Mouse (Mus musculus): Measurements from ENCODE around the gene Gm17268. TPM values are rescaled to one million over a fixed set of nuclear protein-coding genes. Genes with fewer than 3 reads are reported as not detected.

Gm17268 gene
- polyA plus RNA-seq, 1 experiment from 2014 or later, result not detected

DNA sequence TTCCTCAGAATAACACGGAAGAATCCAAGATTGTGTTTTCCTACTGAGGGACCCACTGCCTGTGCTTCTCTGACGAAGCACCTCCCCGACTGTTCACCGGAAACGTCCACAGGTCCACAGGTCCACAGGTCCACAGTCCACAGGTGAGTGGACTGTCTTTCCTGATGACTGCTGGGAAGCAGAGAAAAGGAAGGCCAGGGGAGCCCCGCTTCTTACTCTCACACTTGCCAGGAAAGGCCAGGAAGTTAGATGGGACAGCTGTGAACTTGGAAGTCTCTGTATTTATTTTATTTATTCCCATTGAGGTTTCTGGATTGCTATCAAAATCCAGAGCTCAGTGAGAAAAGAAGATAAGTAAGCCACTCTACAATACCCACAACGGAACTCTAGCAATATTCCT lies 15.5 kb upstream of the Gm17268 start:
- Histone ChIP-seq H3K27ac (replicated peaks) (no peak overlapping the region), H3K27me3 (no peaks in the 10 kb centered on the region), H3K4me3 (no peak overlapping the region), H3K9ac (replicated peaks) (no peak overlapping the region), H3K9me3 (no peaks in the 10 kb centered on the region), H3K36me3 (no peaks in the 10 kb centered on the region), H3K4me1 (no peaks in the 10 kb centered on the region), H3K4me2 (replicated peaks) (no peak overlapping the region)
- no peak for ATAC-seq (replicated peaks)
- WGBS, result 92% methylated on average over 7 of the region's 7 CpGs

DNA sequence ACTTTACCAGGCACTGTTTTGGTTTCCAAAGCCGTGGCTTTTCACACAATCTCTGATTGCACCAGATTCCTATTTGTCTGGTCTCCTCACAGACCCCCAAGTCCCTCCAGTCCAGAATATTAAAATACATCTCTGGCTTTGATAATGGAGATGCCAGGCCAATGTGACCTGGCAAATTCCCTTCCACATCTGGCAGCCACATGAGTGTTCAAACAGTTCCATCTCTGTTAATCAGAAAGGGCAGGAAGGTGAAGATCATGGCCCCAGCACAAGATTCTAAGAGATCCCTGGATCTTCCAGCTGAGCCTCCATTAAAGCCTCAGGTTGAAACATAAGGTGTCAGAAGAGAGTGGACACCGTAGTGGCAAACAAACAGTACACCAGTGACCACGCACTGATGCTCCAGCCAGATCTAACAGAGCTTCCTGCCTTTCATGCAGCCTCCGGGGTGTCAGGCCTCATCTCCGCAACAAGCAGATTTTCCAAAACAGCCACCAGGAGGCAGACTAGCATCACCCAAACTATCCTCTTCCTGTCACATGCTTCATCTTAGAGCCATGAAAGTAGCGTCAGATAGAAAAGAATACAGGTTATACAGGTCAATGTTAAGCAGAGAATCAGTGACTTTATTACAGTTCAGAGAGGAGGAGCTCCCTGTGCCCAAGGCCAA lies 9.5 kb upstream of the Gm17268 start:
- Histone ChIP-seq H3K27me3 (no peaks in the 10 kb centered on the region), H3K27ac (replicated peaks) (no peak overlapping the region), H3K4me1 (no peaks in the 10 kb centered on the region), H3K4me2 (replicated peaks) (no peak overlapping the region), H3K36me3 (no peaks in the 10 kb centered on the region), H3K4me3 (no peak overlapping the region), H3K9ac (replicated peaks) (no peak overlapping the region), H3K9me3 (no peaks in the 10 kb centered on the region)
- no peak for ATAC-seq (replicated peaks)
- WGBS, result 52% methylated on average over 6 of the region's 6 CpGs

- ATAC-seq (replicated peaks), result no peak
- Histone ChIP-seq H3K9ac (replicated peaks) (no peak within 1 kb of the TSS), H3K27me3 (no peaks in the 10 kb centered on the region), H3K9me3 (no peaks in the 10 kb centered on the region), H3K27ac (replicated peaks) (no peak within 1 kb of the TSS), H3K36me3 (no peaks in the 10 kb centered on the region), H3K4me3 (no peak within 1 kb of the TSS), H3K4me2 (replicated peaks) (no peak within 1 kb of the TSS), H3K4me1 (no peaks in the 10 kb centered on the region)
- 57% methylated on average over 3 of the region's 3 CpGs for WGBS
Observed at GRCm38 (mm10) chr11:82045471-82045870, 7.1 kb upstream of the Gm17268 start, which contains the start of gene Ccl7. Gene Ccl7, plus strand, starts transcription at chr11:82045712.

GRCm38 (mm10) chr11:82041671-82042080 lies 3.3 kb upstream of the Gm17268 start:
- H3K36me3 ChIP-seq, result no peaks in the 10 kb centered on the region
- no peaks in the 10 kb centered on the region for H3K27me3 ChIP-seq
- no peak for ATAC-seq (replicated peaks)
- 82% methylated on average over 4 of the region's 4 CpGs for WGBS
- no peaks in the 10 kb centered on the region for H3K9me3 ChIP-seq
- no peaks in the 10 kb centered on the region for H3K4me1 ChIP-seq
- no peak overlapping the region for H3K4me2 ChIP-seq (replicated peaks)
- H3K9ac ChIP-seq (replicated peaks), result no peak overlapping the region
- H3K4me3 ChIP-seq, result no peak overlapping the region
- H3K27ac ChIP-seq (replicated peaks), result no peak overlapping the region

DNA sequence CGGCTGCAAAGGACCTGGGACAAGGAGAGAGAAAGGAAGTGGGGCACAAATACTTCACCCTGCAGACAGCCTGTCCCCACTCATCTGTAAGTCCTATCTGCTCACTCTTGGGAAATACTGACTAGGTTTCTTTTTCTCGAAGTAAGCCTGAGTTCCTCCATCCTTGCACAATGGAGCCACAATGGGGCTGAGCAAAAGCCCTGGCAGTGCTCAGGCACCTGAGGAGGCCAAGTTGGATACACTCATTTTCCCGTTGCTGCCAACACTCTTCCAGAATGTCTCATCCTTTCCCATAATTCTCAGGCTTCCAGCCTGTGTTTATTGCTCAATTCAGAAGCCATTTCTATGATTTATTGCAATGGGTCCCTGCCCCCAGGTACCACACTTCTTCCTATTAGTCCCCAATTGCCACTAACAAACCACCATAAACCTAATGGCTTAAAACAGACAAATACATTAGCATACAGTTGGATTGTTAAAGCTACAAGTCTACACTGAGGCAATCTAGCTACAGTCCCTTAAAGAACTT lies 834 bp upstream of the Gm17268 start:
- H3K4me3 ChIP-seq, result no peak overlapping the region
- 73% methylated on average over 3 of the region's 3 CpGs for WGBS
- no peak for ATAC-seq (replicated peaks)
- no peak overlapping the region for H3K9ac ChIP-seq (replicated peaks)
- peaks cover 10% of the 10 kb centered on the region for H3K4me1 ChIP-seq
- no peak overlapping the region for H3K4me2 ChIP-seq (replicated peaks)
- H3K27me3 ChIP-seq, result no peaks in the 10 kb centered on the region
- H3K27ac ChIP-seq (replicated peaks), result no peak overlapping the region
- no peaks in the 10 kb centered on the region for H3K36me3 ChIP-seq
- H3K9me3 ChIP-seq, result no peaks in the 10 kb centered on the region

GRCm38 (mm10) chr11:82035857-82036256 lies 2.5 kb downstream of the Gm17268 start:
- no peak overlapping the region for H3K4me3 ChIP-seq
- 79% methylated on average over 2 of the region's 2 CpGs for WGBS
- no peak for ATAC-seq (replicated peaks)
- no peak overlapping the region for H3K27ac ChIP-seq (replicated peaks)
- H3K4me2 ChIP-seq (replicated peaks), result no peak overlapping the region
- no peaks in the 10 kb centered on the region for H3K9me3 ChIP-seq
- H3K27me3 ChIP-seq, result no peaks in the 10 kb centered on the region
- H3K4me1 ChIP-seq, result peaks cover 10% of the 10 kb centered on the region
- no peak overlapping the region for H3K9ac ChIP-seq (replicated peaks)
- no peaks in the 10 kb centered on the region for H3K36me3 ChIP-seq

DNA sequence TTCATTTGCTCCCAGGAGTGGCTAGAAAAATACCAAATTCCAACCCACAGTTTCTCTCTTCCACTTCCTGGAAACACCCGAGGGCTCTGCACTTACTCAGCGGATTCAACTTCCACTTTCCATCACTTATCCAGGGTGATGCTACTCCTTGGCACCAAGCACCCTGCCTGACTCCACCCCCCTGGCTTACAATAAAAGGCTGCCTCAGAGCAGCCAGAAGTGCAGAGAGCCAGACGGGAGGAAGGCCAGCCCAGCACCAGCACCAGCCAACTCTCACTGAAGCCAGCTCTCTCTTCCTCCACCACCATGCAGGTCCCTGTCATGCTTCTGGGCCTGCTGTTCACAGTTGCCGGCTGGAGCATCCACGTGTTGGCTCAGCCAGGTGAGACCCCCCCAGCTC lies 3.0 kb downstream of the Gm17268 start, which contains the start of gene Ccl2:
Ccl2 (plus strand) TSS at position 216 of the 400 bp plus-strand sequence.
- 31% methylated on average over 5 of the region's 5 CpGs for WGBS
- peak; percentile 70 for ATAC-seq (replicated peaks)
- H3K9me3 ChIP-seq, result no peaks in the 10 kb centered on the region
- H3K27me3 ChIP-seq, result no peaks in the 10 kb centered on the region
- no peak within 1 kb of the TSS for H3K9ac ChIP-seq (replicated peaks)
- 0 out of 2 replicates have a peak within 1 kb of the TSS, but pooled peaks have one; percentile 15 for H3K27ac ChIP-seq (replicated peaks)
- no peak within 1 kb of the TSS for H3K4me2 ChIP-seq (replicated peaks)
- peaks cover 10% of the 10 kb centered on the region for H3K4me1 ChIP-seq
- no peaks in the 10 kb centered on the region for H3K36me3 ChIP-seq
- no peak within 1 kb of the TSS for H3K4me3 ChIP-seq

- H3K27me3 ChIP-seq, result no peaks in the 10 kb centered on the region
- H3K27ac ChIP-seq (replicated peaks), result no peak overlapping the region
- no peak overlapping the region for H3K9ac ChIP-seq (replicated peaks)
- no peak for ATAC-seq (replicated peaks)
- peaks cover 10% of the 10 kb centered on the region for H3K4me1 ChIP-seq
- H3K9me3 ChIP-seq, result no peaks in the 10 kb centered on the region
- H3K4me3 ChIP-seq, result no peak overlapping the region
- no peak overlapping the region for H3K4me2 ChIP-seq (replicated peaks)
- WGBS, result 88% methylated on average over 7 of the region's 7 CpGs
- H3K36me3 ChIP-seq, result no peaks in the 10 kb centered on the region
Observed at GRCm38 (mm10) chr11:82034446-82034845, 3.9 kb downstream of the Gm17268 start.

DNA sequence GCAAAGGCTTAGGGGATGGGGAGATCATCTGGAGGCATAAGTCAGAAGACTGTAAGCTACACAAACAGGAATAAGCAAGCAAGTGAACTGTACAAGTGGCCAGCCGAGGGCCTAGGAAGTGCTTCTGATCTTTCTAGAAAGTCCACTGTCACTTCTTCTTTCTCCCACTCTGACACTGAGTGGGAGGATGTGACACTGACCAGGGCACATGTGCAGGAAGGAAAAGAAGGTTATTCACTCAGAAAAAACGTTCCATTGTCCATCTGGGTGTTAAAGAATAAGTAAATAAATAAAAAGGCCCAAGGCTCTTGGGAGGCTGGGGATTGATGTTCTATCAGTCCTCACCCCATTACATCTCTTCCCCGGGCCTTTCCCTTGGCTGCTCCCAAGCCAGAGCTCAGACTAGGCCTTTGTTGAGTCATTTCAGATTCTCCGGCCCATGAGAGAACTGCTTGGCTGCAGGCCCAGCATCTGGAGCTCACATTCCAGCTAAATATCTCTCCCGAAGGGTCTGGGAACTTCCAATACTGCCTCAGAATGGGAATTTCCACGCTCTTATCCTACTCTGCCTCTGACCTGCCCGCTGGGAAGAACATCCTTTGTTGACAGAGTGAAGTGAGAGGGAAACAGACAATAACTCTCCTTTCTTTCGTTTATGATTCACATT lies 5.6 kb downstream of the Gm17268 start:
- no peaks in the 10 kb centered on the region for H3K27me3 ChIP-seq
- H3K27ac ChIP-seq (replicated peaks), result no peak overlapping the region
- peaks cover 10% of the 10 kb centered on the region for H3K4me1 ChIP-seq
- ATAC-seq (replicated peaks), result no peak
- H3K4me2 ChIP-seq (replicated peaks), result no peak overlapping the region
- H3K9ac ChIP-seq (replicated peaks), result no peak overlapping the region
- H3K4me3 ChIP-seq, result no peak overlapping the region
- 50% methylated on average over 8 of the region's 8 CpGs for WGBS
- H3K36me3 ChIP-seq, result no peaks in the 10 kb centered on the region
- H3K9me3 ChIP-seq, result no peaks in the 10 kb centered on the region

DNA sequence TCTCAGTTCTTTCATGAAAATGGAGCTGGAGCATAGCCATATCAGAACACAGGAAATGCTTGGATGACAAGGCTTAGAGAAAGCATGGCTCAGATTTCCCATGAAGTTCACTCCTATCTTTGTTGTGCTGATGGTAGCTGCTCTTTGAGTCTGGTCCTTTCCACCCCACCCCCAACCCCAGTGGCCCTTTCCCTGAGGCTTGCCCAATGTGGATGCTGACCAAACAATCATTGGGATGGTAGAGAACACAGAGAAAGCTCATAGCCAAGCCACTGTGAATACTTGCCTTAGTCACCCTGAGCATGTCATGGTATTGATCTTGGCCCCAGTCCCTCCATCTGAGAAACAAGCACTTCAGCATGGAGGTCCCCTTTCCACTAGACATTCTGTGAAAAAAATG lies 6.2 kb downstream of the Gm17268 start:
- H3K9ac ChIP-seq (replicated peaks), result no peak overlapping the region
- no peak for ATAC-seq (replicated peaks)
- H3K4me1 ChIP-seq, result peaks cover 10% of the 10 kb centered on the region
- no peaks in the 10 kb centered on the region for H3K36me3 ChIP-seq
- no peak overlapping the region for H3K27ac ChIP-seq (replicated peaks)
- H3K4me2 ChIP-seq (replicated peaks), result no peak overlapping the region
- H3K27me3 ChIP-seq, result no peaks in the 10 kb centered on the region
- H3K4me3 ChIP-seq, result no peak overlapping the region
- H3K9me3 ChIP-seq, result no peaks in the 10 kb centered on the region

- Histone ChIP-seq H3K4me1 (peaks cover 4% of the 10 kb centered on the region; the same call in 1 of the 2 replicates), H3K27me3 (no peaks in the 10 kb centered on the region), H3K4me3 (no peak overlapping the region), H3K9me3 (no peaks in the 10 kb centered on the region), H3K4me2 (replicated peaks) (no peak overlapping the region), H3K36me3 (no peaks in the 10 kb centered on the region), H3K27ac (replicated peaks) (no peak overlapping the region), H3K9ac (replicated peaks) (no peak overlapping the region)
- no peak for ATAC-seq (replicated peaks)
- WGBS, result 77% methylated on average over 2 of the region's 2 CpGs
Observed at GRCm38 (mm10) chr11:82030171-82030570, 8.2 kb downstream of the Gm17268 start.

GRCm38 (mm10) chr11:82023769-82024168 lies 14.6 kb downstream of the Gm17268 start:
- Histone ChIP-seq H3K27me3 (no peaks in the 10 kb centered on the region), H3K27ac (replicated peaks) (no peak overlapping the region), H3K4me3 (no peak overlapping the region), H3K4me2 (replicated peaks) (no peak overlapping the region), H3K9me3 (no peaks in the 10 kb centered on the region), H3K36me3 (no peaks in the 10 kb centered on the region), H3K4me1 (no peaks in the 10 kb centered on the region), H3K9ac (replicated peaks) (no peak overlapping the region)
- WGBS, result 80% methylated on average over 4 of the region's 4 CpGs
- no peak for ATAC-seq (replicated peaks)
